8 mouse cellular contexts compared by ENCODE assay signal in the genomic region with DNA sequence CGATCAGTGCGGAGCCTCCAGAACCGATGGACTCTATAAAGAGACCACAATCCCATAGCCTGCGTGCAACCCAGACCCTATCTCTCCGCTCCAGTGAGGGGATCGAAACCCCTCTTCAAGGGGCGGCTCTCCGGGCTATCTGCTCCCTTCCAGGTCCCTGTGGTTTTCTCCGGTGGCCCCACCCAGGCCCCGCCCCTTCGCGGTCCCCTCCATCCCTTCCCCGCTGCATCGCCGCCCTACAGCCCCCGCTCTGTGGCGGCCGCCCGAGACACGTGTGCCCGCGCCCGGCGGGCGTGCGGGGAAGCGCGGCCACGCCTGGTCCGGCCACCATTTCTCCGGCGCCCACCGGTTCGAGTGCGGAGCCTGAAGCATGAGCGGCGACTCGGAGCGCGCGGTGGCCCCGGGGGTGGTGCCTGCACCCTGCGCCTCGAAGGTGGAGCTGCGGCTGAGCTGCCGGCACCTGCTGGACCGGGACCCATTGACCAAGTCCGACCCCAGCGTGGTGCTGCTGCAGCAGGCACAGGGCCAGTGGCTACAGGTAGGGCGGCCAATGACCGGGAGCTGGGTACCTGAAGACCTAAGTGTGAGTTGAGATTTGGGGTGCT. TPM values are rescaled to one million over a fixed set of nuclear protein-coding genes. Genes with fewer than 3 reads are reported as not detected.
DNase-seq lines count a peak whose midpoint lies in the region; ATAC-seq lines count a peak whose summit lies in the region.

A gene (plus strand): TSS at position 248 of the 605 bp plus-strand sequence.

- H3K27ac ChIP-seq in heart, embryonic 14.5 days (replicated peaks in 1 of 2; ENCODE audit: control insufficient read depth in 1 of 2, insufficient read depth in 1 of 2, low read depth in 2 of 2, low read length in 2 of 2): no peak within 1 kb of the TSS
- no peak within 1 kb of the TSS for H3K27ac ChIP-seq in embryonic facial prominence, embryonic 14.5 days (replicated peaks; ENCODE audit: low read depth, low read length)
- H3K27ac ChIP-seq in midbrain, embryonic 11.5 days (ENCODE audit: low read depth, low read length): no peak within 1 kb of the TSS

- H3K9ac ChIP-seq in heart, embryonic 14.5 days (ENCODE audit: low read length): peak within 1 kb of the TSS; percentile 54
- peak within 1 kb of the TSS; percentile 58 for H3K9ac ChIP-seq in embryonic facial prominence, embryonic 14.5 days (ENCODE audit: low read depth, low read length)
- H3K9ac ChIP-seq in midbrain, embryonic 11.5 days (ENCODE audit: low read length): peak within 1 kb of the TSS; percentile 36

- no peaks in the 10 kb centered on the region for H3K36me3 ChIP-seq in heart, embryonic 14.5 days (ENCODE audit: control insufficient read depth, insufficient read depth, low read length)
- H3K36me3 ChIP-seq in embryonic facial prominence, embryonic 14.5 days (ENCODE audit: control insufficient read depth, insufficient read depth, low read length): no peaks in the 10 kb centered on the region
- no peaks in the 10 kb centered on the region for H3K36me3 ChIP-seq in midbrain, embryonic 11.5 days (ENCODE audit: control insufficient read depth, insufficient read depth, low read length)

- peaks cover 7 to 17% of the 10 kb centered on the region in 2 experiments; a peak in 3 of 4 replicates for H3K4me1 ChIP-seq in heart, embryonic 14.5 days (ENCODE audit: control insufficient read depth in 2 of 2, insufficient read depth in 2 of 2, low read length in 2 of 2)
- H3K4me1 ChIP-seq in embryonic facial prominence, embryonic 14.5 days (ENCODE audit: control insufficient read depth, insufficient read depth, low read length): peaks cover 11% of the 10 kb centered on the region; the same call in 1 of the 2 replicates
- peaks cover 8% of the 10 kb centered on the region for H3K4me1 ChIP-seq in midbrain, embryonic 11.5 days (ENCODE audit: control insufficient read depth, insufficient read depth, low read length)

- no peak for DNase-seq in heart, postnatal 25 days (ENCODE audit: low spot score)
- DNase-seq in CD4-positive helper T cell, adult 2 months (ENCODE audit: low read depth, low spot score): peak; percentile 45
- no peak for DNase-seq in embryonic facial prominence, embryonic 14.5 days (ENCODE audit: low spot score)
- no peak for DNase-seq in layer of hippocampus, postnatal 14 days (ENCODE audit: low spot score in 2 of 2)
- DNase-seq in midbrain, embryonic 11.5 days (ENCODE audit: low spot score, missing footprints): peak; percentile 93
- DNase-seq in frontal cortex, postnatal 25 days (ENCODE audit: low spot score in 2 of 2): no peak
- DNase-seq in spleen, adult 12 weeks (ENCODE audit: low spot score): no peak

- peak within 1 kb of the TSS; percentile 85 for H3K4me2 ChIP-seq in heart, embryonic 14.5 days (ENCODE audit: low read length)
- peak within 1 kb of the TSS; percentile 91 for H3K4me2 ChIP-seq in embryonic facial prominence, embryonic 14.5 days (ENCODE audit: low read depth, low read length)
- peak within 1 kb of the TSS; percentile 71 for H3K4me2 ChIP-seq in midbrain, embryonic 11.5 days

- intact Hi-C loops in heart, postnatal 25 days (cut with DNase I): no loop called here

- no peaks in the 10 kb centered on the region for H3K9me3 ChIP-seq in heart, embryonic 14.5 days (ENCODE audit: control insufficient read depth, low read length)
- H3K9me3 ChIP-seq in embryonic facial prominence, embryonic 14.5 days (ENCODE audit: control insufficient read depth, low read length): no peaks in the 10 kb centered on the region
- no peaks in the 10 kb centered on the region for H3K9me3 ChIP-seq in midbrain, embryonic 11.5 days (ENCODE audit: control insufficient read depth, low read length)

- under 1% methylated on average over 51 of the region's 51 CpGs for WGBS in heart, embryonic 14.5 days
- under 1% methylated on average over 18 of the region's 51 CpGs for WGBS in embryonic facial prominence, embryonic 14.5 days
- WGBS in midbrain, embryonic 11.5 days: 2% methylated on average over 49 of the region's 51 CpGs

- peak within 1 kb of the TSS; percentile 33 to 51 for H3K4me3 ChIP-seq in heart, embryonic 14.5 days (ENCODE audit: control insufficient read depth in 1 of 2, insufficient read depth in 1 of 2, low read depth in 1 of 2, low read length in 2 of 2)
- peak within 1 kb of the TSS; percentile 48 for H3K4me3 ChIP-seq in embryonic facial prominence, embryonic 14.5 days (ENCODE audit: low read depth, low read length)
- H3K4me3 ChIP-seq in midbrain, embryonic 11.5 days (ENCODE audit: low read depth, low read length): peak within 1 kb of the TSS; percentile 40

- H3K27me3 ChIP-seq in heart, embryonic 14.5 days (ENCODE audit: control insufficient read depth, insufficient read depth, low read length): peaks cover 45% of the 10 kb centered on the region
- H3K27me3 ChIP-seq in embryonic facial prominence, embryonic 14.5 days (replicated peaks; ENCODE audit: control insufficient read depth, insufficient read depth, low read length): peaks cover 44% of the 10 kb centered on the region
- H3K27me3 ChIP-seq in midbrain, embryonic 11.5 days (ENCODE audit: control insufficient read depth, insufficient read depth, low read length): peaks cover 36% of the 10 kb centered on the region

- no peak for ATAC-seq in heart, embryonic 14.5 days (ENCODE audit: insufficient number of reproducible peaks, insufficient read depth, low FRiP score, low read depth)
- peak; percentile 41; the same call in 1 of the 2 replicates for ATAC-seq in embryonic facial prominence, embryonic 14.5 days (ENCODE audit: low read depth)
- no peak for ATAC-seq in midbrain, embryonic 11.5 days (ENCODE audit: low FRiP score)

RNA-seq across cellular contexts. Expression of the gene that starts here (rescaled TPM):
- 0.08 and 0.14 TPM in 2 replicates for polyA plus RNA-seq in heart, embryonic 14.5 days (2014; fragmentation: Nextera tagmentation; extraction: Ambion mirVana)
- under 1 TPM; 0.36 to 0.39 TPM for total RNA-seq in heart, postnatal 25 days (2021)
- polyA plus RNA-seq in embryonic facial prominence, embryonic 14.5 days (2014; fragmentation: Nextera tagmentation; extraction: Ambion mirVana): 1.4 and 2.0 TPM in 2 replicates
- total RNA-seq in layer of hippocampus, postnatal 14 days (2021): 100 to 1,000 TPM; 319 to 359 TPM
- polyA plus RNA-seq in midbrain, embryonic 11.5 days (2014; fragmentation: Nextera tagmentation; extraction: Ambion mirVana): 0.07 TPM in 1 of 2 replicates, not detected in the other

Comparison
In these comparisons a context has a peak if more than half of its experiments do, and no peak if none do; other contexts are left out.
1. RNA of the gene that starts here (total RNA-seq): 319 to 359 TPM in layer of hippocampus, postnatal 14 days; 0.36 to 0.39 TPM in heart, postnatal 25 days; every median in the first group is over 100 times any median in the second.
2. Peak in DNase-seq, H3K4me3 ChIP-seq, H3K9ac ChIP-seq and H3K4me2 ChIP-seq in midbrain, embryonic 11.5 days; RNA of the gene not detected or under 1 TPM.
3. Peak in every context shown above with its lines, with median percentiles within 50 percentile points of each other: H3K4me2 ChIP-seq, H3K4me3 ChIP-seq and H3K9ac ChIP-seq.